Mouse (Mus musculus) hindbrain, embryonic 16.5 days (tissue): Measurements from ENCODE around the gene Utf1. TPM values are rescaled to one million over a fixed set of nuclear protein-coding genes. Genes with fewer than 3 reads are reported as not detected.

Source experiments
- ATAC-seq: fragments of 200-750 bp; cut with Nextera tagmentation; 2 replicates; pipeline ENCODE4 v1.8.0; 2017; ENCODE audit warnings: moderate TSS enrichment, moderate library complexity
- H3K27ac ChIP-seq: fragments of 300-500 bp; sonication (generic); 2 replicates; pipeline ENCODE4 v1.5.1; 2014; ENCODE audit warnings: low read depth, mild to moderate bottlenecking, control low read depth, low read length, moderate library complexity
- H3K27me3 ChIP-seq: fragments of 300-500 bp; sonication (generic); replicated peaks from 2 replicates; pipeline ENCODE4 v1.6.1; 2014; ENCODE audit warnings: low read length; ENCODE audit not compliant: control insufficient read depth, insufficient read depth
- H3K36me3 ChIP-seq: fragments of 300-500 bp; sonication (generic); 2 replicates; pipeline ENCODE4 v1.6.1; 2014; ENCODE audit warnings: mild to moderate bottlenecking, low read length, moderate library complexity, mixed read lengths; ENCODE audit not compliant: control insufficient read depth, insufficient read depth
- H3K4me1 ChIP-seq: fragments of 300-500 bp; sonication (generic); 2 replicates; pipeline ENCODE4 v1.6.1; 2014; ENCODE audit warnings: low read depth, low read length; ENCODE audit not compliant: control insufficient read depth, insufficient read depth
- H3K4me2 ChIP-seq: fragments of 300-500 bp; sonication (generic); 2 replicates; pipeline ENCODE4 v1.6.1; 2014; ENCODE audit warnings: mild to moderate bottlenecking, low read length, control low read depth, moderate library complexity
- H3K4me3 ChIP-seq: fragments of 300-500 bp; sonication (generic); 2 replicates; pipeline ENCODE4 v1.5.1; 2014; ENCODE audit warnings: mild to moderate bottlenecking, low read length, control low read depth, moderate library complexity
- H3K9ac ChIP-seq: fragments of 300-500 bp; sonication (generic); 2 replicates; pipeline ENCODE4 v1.6.1; 2014; ENCODE audit warnings: low read depth, mild to moderate bottlenecking, control low read depth, low read length, moderate library complexity
- H3K9me3 ChIP-seq: fragments of 300-500 bp; sonication (generic); 2 replicates; pipeline ENCODE4 v1.6.1; 2014; ENCODE audit warnings: mild to moderate bottlenecking, low read length, moderate library complexity; ENCODE audit not compliant: control insufficient read depth
- WGBS: fragments of 180-500 bp; shearing (Covaris S2); extraction: QIAGEN DNeasy Blood & Tissue Kit; methylation state at CpG from one replicate; pipeline ENCODE4 v1.1.7; 2014; 5-methylcytosine and 5-hydroxymethylcytosine counted together
- polyA plus RNA-seq: library from polyadenylated mRNA; unstranded; fragments of >200 nt; fragmentation: Nextera tagmentation; extraction: Ambion mirVana; gene quantifications from 2 replicates; pipeline ENCODE4 v1.2.1, GENCODE M21; 2015

The Utf1 gene
- polyA plus RNA-seq, 1 experiment from 2014 or later, result not detected

GRCm38 (mm10) chr7:139949893-139950282, 6.3 kb downstream of the Utf1 start:
- Histone ChIP-seq H3K4me3 (peak overlapping the region; percentile 43), H3K9ac (0 out of 2 replicates have a peak overlapping the region, but pooled peaks have one; percentile 35), H3K27me3 (peaks cover 30% of the 10 kb centered on the region), H3K27ac (no peak overlapping the region), H3K4me2 (peak overlapping the region; percentile 80), H3K4me1 (peaks cover 13% of the 10 kb centered on the region), H3K9me3 (no peaks in the 10 kb centered on the region), H3K36me3 (no peaks in the 10 kb centered on the region)
- ATAC-seq, result peak; percentile 67; the same call in 1 of the 2 replicates
- WGBS, result under 1% methylated on average over 15 of the region's 15 CpGs

GRCm38 (mm10) chr7:139950283-139950971, 6.8 kb downstream of the Utf1 start:
- H3K36me3 ChIP-seq, result no peaks in the 10 kb centered on the region
- peak overlapping the region; percentile 43 for H3K4me3 ChIP-seq
- peak; percentile 53; the same call in 1 of the 2 replicates for ATAC-seq
- peak overlapping the region; percentile 80 for H3K4me2 ChIP-seq
- H3K4me1 ChIP-seq, result peaks cover 13% of the 10 kb centered on the region
- H3K27ac ChIP-seq, result no peak overlapping the region
- H3K9ac ChIP-seq, result peak overlapping the region; percentile 35
- 2% methylated on average over 33 of the region's 33 CpGs for WGBS
- H3K9me3 ChIP-seq, result no peaks in the 10 kb centered on the region
- H3K27me3 ChIP-seq, result peaks cover 24% of the 10 kb centered on the region

- Histone ChIP-seq H3K4me3 (peak overlapping the region; percentile 43), H3K27me3 (peaks cover 18% of the 10 kb centered on the region), H3K27ac (no peak overlapping the region), H3K4me1 (peaks cover 13% of the 10 kb centered on the region), H3K4me2 (peak overlapping the region; percentile 80), H3K36me3 (no peaks in the 10 kb centered on the region), H3K9ac (no peak overlapping the region), H3K9me3 (no peaks in the 10 kb centered on the region)
- WGBS, result 7% methylated on average over 16 of the region's 16 CpGs
- no peak for ATAC-seq
Observed at GRCm38 (mm10) chr7:139951079-139951478, 7.5 kb downstream of the Utf1 start.

GRCm38 (mm10) chr7:139951991-139952633, 8.5 kb downstream of the Utf1 start:
- H3K27me3 ChIP-seq, result peaks cover 9% of the 10 kb centered on the region
- no peaks in the 10 kb centered on the region for H3K36me3 ChIP-seq
- peaks cover 13% of the 10 kb centered on the region for H3K4me1 ChIP-seq
- H3K4me3 ChIP-seq, result no peak overlapping the region
- no peaks in the 10 kb centered on the region for H3K9me3 ChIP-seq
- no peak overlapping the region for H3K4me2 ChIP-seq
- H3K27ac ChIP-seq, result no peak overlapping the region
- 54% methylated on average over 6 of the region's 6 CpGs for WGBS
- H3K9ac ChIP-seq, result no peak overlapping the region
- no peak for ATAC-seq

DNA sequence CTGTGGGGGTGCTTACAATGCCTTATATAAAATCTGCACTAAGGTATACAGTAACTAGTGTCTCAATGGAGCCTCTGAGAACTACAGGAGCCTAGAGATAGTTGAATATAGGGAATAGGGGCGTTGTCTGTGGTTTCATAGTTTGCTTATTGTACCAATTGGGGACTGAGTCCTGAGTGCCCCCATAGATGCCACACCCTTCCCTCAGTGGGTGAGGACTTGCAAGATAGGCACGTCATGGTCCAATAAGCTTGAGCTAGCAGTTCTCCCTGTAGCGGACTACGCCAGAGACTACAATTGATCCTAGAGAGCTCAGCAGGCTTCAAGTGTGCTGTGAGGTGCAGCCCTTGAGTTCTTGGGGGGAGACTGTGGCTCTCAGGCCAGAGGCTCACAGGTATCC, 11.9 kb downstream of the Utf1 start:
- Histone ChIP-seq H3K4me2 (no peak overlapping the region), H3K4me1 (peaks cover 9% of the 10 kb centered on the region), H3K27me3 (no peaks in the 10 kb centered on the region), H3K9ac (no peak overlapping the region), H3K27ac (no peak overlapping the region), H3K4me3 (no peak overlapping the region), H3K36me3 (no peaks in the 10 kb centered on the region), H3K9me3 (no peaks in the 10 kb centered on the region)
- no peak for ATAC-seq
- 75% methylated on average over 4 of the region's 4 CpGs for WGBS

DNA sequence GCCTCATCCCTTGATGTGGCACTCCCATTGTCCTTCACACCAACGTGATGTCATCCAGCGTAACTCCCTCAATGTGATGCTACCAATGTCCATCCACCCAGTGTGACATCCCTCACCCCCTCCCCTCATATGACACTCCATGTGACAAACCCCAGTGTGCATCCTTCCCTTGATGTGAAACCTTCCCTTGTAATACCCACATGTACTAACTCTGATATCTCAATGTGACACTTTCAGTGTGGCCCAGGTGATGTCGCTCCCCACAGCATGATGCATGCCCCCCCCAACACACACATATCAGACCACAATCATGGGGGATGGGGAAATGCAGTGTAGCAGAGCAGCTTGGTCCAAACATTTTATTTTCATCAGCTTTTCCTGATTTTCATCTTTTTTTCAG, 13.1 kb downstream of the Utf1 start:
- 83% methylated on average over 3 of the region's 3 CpGs for WGBS
- no peak for ATAC-seq

DNA sequence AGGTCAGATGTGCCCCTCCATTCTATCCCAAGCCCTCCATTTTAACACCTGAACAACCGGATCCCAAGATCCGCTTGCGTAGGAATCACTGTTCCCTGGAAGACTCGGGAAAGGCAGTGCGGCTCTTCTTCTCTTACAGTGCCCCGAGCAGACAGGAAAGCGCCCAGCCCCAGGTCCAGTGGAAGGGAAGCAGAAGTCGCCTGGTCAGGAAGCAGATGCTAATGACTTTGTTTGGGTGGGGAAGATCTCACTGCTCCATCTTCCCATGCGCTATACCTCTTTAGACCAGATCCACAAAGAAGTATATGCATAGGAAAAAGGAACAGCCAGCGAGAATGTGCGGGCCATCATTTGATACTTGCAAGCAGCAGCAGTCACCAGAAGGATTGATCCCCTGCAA, 13.8 kb downstream of the Utf1 start:
- no peaks in the 10 kb centered on the region for H3K36me3 ChIP-seq
- no peaks in the 10 kb centered on the region for H3K9me3 ChIP-seq
- peaks cover 4% of the 10 kb centered on the region; the same call in 1 of the 2 replicates for H3K4me1 ChIP-seq
- no peak for ATAC-seq
- no peak overlapping the region for H3K4me3 ChIP-seq
- H3K9ac ChIP-seq, result no peak overlapping the region
- 60% methylated on average over 11 of the region's 11 CpGs for WGBS
- no peak overlapping the region for H3K27ac ChIP-seq
- no peaks in the 10 kb centered on the region for H3K27me3 ChIP-seq
- no peak overlapping the region for H3K4me2 ChIP-seq

More for the DNA sequence above, 13.1 kb downstream of the Utf1 start:
- Histone ChIP-seq H3K9ac (no peak overlapping the region), H3K27me3 (no peaks in the 10 kb centered on the region), H3K4me3 (no peak overlapping the region), H3K36me3 (no peaks in the 10 kb centered on the region), H3K4me1 (peaks cover 4% of the 10 kb centered on the region; the same call in 1 of the 2 replicates), H3K27ac (no peak overlapping the region), H3K4me2 (no peak overlapping the region), H3K9me3 (no peaks in the 10 kb centered on the region)

DNA sequence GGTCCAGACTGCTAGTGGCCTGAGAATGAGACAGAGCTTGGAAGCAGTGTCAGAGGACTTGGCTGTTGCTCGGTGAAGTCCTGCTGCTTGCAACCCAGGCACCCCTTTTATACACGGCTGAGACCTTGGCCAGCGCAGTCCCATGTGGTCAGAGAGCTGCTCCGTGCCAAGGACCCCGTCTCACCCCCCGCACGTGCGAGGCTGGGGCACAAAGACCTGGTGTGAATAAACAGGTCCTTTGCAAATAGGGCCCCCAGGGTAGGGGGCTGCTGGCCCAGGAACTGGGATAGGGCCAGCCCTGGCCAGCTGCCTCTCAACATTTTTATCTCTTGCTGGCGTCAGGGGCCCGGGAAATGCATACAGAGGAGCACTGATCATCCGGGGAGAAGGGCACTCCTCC, 14.4 kb downstream of the Utf1 start:
- 37% methylated on average over 11 of the region's 11 CpGs for WGBS
- Histone ChIP-seq H3K9ac (no peak overlapping the region), H3K9me3 (no peaks in the 10 kb centered on the region), H3K4me2 (no peak overlapping the region), H3K36me3 (no peaks in the 10 kb centered on the region), H3K27ac (no peak overlapping the region), H3K27me3 (no peaks in the 10 kb centered on the region), H3K4me1 (peaks cover 4% of the 10 kb centered on the region; the same call in 1 of the 2 replicates), H3K4me3 (no peak overlapping the region)
- ATAC-seq, result peak; percentile 87

- Histone ChIP-seq H3K27ac (no peak overlapping the region), H3K9ac (no peak overlapping the region), H3K9me3 (no peaks in the 10 kb centered on the region), H3K4me1 (peaks cover 4% of the 10 kb centered on the region; the same call in 1 of the 2 replicates), H3K4me3 (no peak overlapping the region), H3K27me3 (no peaks in the 10 kb centered on the region), H3K4me2 (no peak overlapping the region), H3K36me3 (no peaks in the 10 kb centered on the region)
- WGBS, result 91% methylated on average over 10 of the region's 10 CpGs
- no peak for ATAC-seq
Observed at GRCm38 (mm10) chr7:139961141-139961540, 17.6 kb downstream of the Utf1 start.
